Mouse (Mus musculus) hindlimb bud, embryonic 11.5 days (tissue): ENCODE results near the gene Morn3.
"Not testable (repeated sequence)": the region's sequence is repeated elsewhere in the genome, so short reads cannot be mapped to it uniquely, and the experiment has no call there.

Source experiments
- DNase-seq: peaks from one replicate; pipeline ENCODE4 v3.0.0-alpha.2; 2012; ENCODE audit warnings: low read depth, low spot score; ENCODE audit errors: extremely low spot score

The Morn3 gene

GRCm38 (mm10) chr5:123046916-123047315, at the start of gene Morn3:
Gene Morn3, minus strand, starts transcription at chr5:123047016.
- no peak for DNase-seq

GRCm38 (mm10) chr5:123096299-123096698, 49.5 kb upstream of the Morn3 start:
- DNase-seq = no peak

- DNase-seq = no peak
Observed at GRCm38 (mm10) chr5:123094238-123094991, 47.6 kb upstream of the Morn3 start.

GRCm38 (mm10) chr5:123093077-123093633, 46.3 kb upstream of the Morn3 start:
- DNase-seq = no peak

- DNase-seq = no peak
Observed at GRCm38 (mm10) chr5:123090560-123091306, 43.9 kb upstream of the Morn3 start.

DNA sequence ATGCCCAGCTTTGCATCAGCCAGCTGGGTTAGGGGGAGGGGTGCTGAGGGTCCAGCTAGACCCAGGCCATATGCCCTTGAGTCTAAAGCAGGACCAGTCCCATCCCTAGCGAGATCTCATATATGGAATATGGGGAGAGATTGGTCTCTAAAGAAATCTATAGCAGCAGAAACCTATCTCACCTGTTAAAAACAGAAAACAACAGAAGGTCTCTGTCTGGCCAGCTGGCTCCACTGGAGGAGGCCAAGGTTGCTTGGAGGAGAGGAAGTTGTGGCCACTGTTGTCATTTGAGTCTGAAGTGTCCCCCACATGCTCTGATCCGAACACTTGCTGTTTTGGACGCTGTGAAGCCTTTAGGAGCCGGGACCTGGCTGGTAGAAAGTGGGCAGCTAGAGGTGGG, 42.0 kb upstream of the Morn3 start:
- DNase-seq = no peak

DNA sequence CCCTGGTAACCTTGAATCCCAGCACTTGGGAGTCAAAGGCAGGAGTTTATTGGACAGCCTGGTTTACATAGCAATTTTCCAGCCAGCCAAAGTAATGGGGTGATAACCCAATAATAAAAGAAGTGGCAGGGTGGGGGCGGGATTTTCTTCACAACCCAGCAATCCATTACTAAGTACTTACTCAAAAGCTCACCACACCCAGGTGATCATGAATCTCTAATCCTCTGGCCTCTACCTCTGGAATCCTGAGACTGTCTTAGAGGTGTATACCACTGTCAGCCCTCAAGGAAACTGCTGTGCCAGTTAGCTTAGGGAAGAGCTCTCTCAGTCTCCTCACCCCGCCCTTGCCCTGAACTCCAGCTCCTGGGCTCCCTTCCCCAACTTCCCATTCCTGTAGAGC, 39.7 kb upstream of the Morn3 start:
- no peak for DNase-seq

GRCm38 (mm10) chr5:123083340-123084050, 36.7 kb upstream of the Morn3 start:
- no peak for DNase-seq

DNA sequence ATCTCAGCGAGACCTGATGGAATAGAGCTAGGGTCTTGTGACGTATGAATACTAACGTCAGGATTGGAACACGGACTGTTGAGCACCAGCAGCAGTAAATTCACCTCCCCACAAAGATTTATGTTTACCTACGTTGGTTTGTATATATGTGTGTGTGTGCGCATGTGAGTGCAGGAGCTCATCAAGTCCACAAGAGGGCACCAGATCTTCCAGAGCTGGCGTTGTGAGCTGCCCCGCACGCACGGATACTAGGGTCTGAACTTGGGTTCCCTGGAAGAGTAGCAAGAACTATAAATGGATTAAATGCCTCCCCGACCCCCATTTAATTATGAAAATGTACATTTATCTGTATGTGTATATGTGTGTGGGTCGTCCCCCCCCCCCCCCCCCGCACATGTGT, 33.7 kb upstream of the Morn3 start:
- DNase-seq = no peak

DNA sequence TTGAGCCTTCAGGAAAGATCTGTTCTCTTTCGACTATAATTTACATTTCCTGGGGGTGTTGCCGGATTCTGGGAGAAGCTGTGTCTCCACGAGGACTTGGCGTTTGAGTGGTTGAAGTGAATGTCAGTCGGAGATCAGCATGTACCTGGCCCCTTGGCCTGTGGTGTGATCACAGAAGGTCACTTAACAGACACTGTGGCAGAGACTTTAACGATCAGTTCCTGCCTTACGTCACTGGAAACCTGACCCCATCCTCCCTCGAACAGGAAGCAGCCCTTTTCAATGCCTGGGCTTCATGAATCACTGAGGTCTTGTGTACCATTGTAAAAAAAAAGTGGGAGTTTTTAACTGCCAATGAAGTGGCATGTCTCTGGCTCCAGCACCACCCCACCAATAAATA, 33.2 kb upstream of the Morn3 start:
- no peak for DNase-seq

GRCm38 (mm10) chr5:123079568-123079967, 32.8 kb upstream of the Morn3 start:
- DNase-seq = no peak

DNA sequence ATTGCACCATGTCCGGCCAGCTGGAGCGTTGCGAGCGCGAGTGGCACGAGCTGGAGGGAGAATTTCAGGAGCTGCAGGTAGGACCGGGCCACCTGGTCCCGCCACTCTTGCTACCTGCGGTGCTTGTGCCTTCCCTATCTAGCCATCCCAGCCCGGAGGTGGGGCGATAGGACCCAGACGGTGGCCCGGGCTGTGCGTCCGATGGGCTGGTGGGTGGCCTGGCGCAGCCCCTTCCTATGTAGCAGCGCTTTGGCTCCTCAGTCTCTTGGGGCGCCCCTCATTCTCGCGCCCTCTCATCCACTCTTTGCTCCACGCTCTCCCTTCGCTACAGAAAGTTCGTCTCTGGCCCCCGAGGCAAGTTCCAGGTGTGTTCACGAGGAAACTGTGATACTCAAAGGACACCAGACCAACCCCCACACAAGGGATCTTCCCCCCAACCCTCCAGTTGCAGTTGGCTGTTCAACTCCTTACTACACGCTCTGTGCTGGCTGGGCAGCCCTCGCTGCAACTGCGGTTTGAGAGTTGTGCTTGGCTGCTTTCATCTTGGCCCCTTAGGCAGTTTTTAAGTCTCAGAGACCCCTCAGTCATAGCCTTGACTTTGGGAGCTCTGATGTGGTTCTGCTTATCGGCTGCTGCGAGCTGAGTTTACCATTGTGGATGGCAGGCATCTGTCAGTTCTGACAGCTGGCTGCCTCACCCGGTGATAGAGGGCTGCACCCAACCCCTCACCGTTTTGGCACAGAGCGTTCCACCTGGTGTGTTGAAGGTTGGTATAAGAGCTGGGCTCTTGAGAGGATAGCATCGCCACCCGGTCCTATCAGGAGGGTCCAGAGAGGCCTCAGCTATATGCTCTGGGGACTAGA, 29.8 kb upstream of the Morn3 start:
- DNase-seq = no peak

GRCm38 (mm10) chr5:123075576-123076418, 29.0 kb upstream of the Morn3 start:
- no peak for DNase-seq

DNA sequence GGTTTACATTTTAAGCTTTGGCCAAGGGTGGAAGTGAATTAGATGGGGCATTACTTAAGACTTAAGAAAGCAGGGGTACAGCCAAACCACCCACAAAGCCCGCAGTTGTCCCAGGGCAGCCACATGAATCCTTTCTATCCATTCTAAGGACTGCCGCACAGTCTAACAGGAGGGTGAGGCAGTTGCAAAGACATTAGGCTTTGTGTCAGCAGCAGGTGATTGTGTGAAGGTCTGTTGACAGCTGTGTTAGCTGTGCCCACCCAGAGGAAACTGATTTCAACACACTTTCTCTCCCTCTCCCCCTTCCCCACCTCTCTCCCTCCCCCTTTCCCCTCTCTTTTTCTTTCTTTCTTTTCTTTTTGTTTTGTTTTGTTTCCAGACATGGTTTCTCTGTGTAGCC, 21.9 kb upstream of the Morn3 start:
- DNase-seq = no peak

DNA sequence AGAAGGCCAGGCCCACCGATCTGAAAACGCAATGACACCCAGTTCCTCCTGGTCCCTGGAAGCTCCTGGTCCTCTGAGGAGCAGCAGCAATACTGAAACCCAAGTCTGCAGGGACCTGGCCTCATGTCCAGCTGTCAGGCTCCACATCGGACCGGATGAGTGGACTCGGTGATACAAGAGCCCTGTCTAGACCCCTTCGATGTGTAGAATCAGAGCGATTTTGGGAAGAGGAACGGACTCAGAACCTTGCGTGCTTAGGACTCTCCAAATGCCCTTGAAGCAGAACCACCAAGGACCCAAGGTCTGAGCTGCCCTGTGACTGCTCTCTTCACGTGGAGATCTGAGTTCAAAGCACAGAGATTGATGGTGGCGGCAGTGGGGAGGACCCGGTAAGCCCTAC, 21.3 kb upstream of the Morn3 start, which contains the start of gene Tmem120b:
Gene Tmem120b, plus strand, starts transcription at position 301 of the 400 bp plus-strand sequence.
- DNase-seq = no peak

GRCm38 (mm10) chr5:123067395-123067995, 20.7 kb upstream of the Morn3 start:
- no peak for DNase-seq

GRCm38 (mm10) chr5:123064207-123064606, 17.4 kb upstream of the Morn3 start:
- DNase-seq = no peak

DNA sequence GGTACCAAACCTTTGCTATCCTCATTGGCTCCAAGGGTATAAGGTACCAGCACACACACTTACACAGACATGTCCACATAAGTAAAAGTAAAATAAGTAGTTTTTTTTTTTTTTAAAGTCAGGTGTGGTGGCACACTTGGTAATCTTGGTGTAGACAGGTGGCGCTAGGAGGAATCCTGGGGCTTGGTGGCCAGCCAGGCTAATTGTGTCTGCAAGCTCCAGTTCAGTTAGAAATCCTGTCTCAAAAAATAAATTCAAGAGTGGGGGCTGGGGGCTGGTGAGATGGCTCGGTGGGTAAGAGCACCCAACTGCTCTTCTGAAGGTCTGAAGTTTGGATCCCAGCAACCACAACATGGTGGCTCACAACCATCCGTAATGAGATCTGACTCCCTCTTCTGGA, 16.3 kb upstream of the Morn3 start:
- DNase-seq = no peak

DNA sequence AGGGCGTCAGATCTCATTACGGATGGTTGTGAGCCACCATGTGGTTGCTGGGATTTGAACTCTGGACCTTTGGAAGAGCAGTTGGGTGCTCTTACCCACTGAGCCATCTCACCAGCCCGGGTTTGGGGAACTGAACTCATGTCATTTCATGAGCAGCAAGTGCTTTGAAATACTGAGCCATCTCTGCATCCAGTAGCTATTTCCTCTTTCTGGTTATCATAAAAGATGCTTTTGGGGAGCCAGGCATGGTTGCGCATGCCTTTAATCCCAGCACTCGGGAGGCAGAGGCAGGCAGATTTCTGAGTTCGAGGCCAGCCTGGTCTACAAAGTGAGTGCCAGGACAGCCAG, 14.6 kb upstream of the Morn3 start:
- not testable (repeated sequence) for DNase-seq
